In genomic region chr15:100421059-100421757, GRCm38 (mm10) we compare ENCODE assay signal across 8 mouse cellular contexts. TPM values are rescaled to one million over a fixed set of nuclear protein-coding genes. Genes with fewer than 3 reads are reported as not detected.
DNase-seq lines count a peak whose midpoint lies in the region; ATAC-seq and TF ChIP-seq lines count a peak whose summit lies in the region.

No protein-coding gene starts in this region.

- peak overlapping the region; percentile 7; the same call in 1 of the 2 replicates for H3K9ac ChIP-seq in liver, adult 2 months (ENCODE audit: low read depth, low read length)
- H3K9ac ChIP-seq in stomach, embryonic 15.5 days = 0 out of 2 replicates have a peak overlapping the region, but pooled peaks have one; percentile 81

- peak; percentile 49 for ATAC-seq in Patski
- ATAC-seq in stomach, embryonic 15.5 days (ENCODE audit: insufficient read depth, low FRiP score, low read depth) = no peak

- peak overlapping the region; percentile 12 for H3K4me3 ChIP-seq in cerebellum, adult 2 months (replicated peaks; ENCODE audit: insufficient read depth, low read depth, low read length)
- peak overlapping the region; percentile 96 for H3K4me3 ChIP-seq in heart, embryonic 10.5 days
- 0 out of 2 replicates have a peak overlapping the region, but pooled peaks have one; percentile 15 for H3K4me3 ChIP-seq in liver, adult 2 months (ENCODE audit: insufficient read depth, low read depth, low read length)
- peak overlapping the region; percentile 92 for H3K4me3 ChIP-seq in stomach, embryonic 15.5 days (replicated peaks)

- peaks cover 12% of the 10 kb centered on the region for H3K4me1 ChIP-seq in cerebellum, adult 2 months (ENCODE audit: control insufficient read depth, insufficient read depth, low read length)
- H3K4me1 ChIP-seq in heart, embryonic 10.5 days = peaks cover 63% of the 10 kb centered on the region
- H3K4me1 ChIP-seq in liver, adult 2 months (ENCODE audit: control insufficient read depth, insufficient read depth, low read length) = peaks cover 23% of the 10 kb centered on the region
- H3K4me1 ChIP-seq in stomach, embryonic 15.5 days = peaks cover 32% of the 10 kb centered on the region

- POLR2A ChIA-PET in Patski (lab: Charles Lee) = no interaction called here

- no peak for DNase-seq in cerebellum, adult 2 months
- DNase-seq in cerebellum, postnatal 36 days = no peak
- DNase-seq in Patski (ENCODE audit: low read depth, low spot score) = no peak
- DNase-seq in heart, embryonic 10.5 days (ENCODE audit: low spot score) = no peak
- DNase-seq in liver, adult 2 months (ENCODE audit: extremely low read depth, low read depth, low spot score) = no peak
- DNase-seq in right cerebral cortex, postnatal 25 days = no peak
- no peak for DNase-seq in gastrocnemius, adult 8-10 months (ENCODE audit: low spot score in 2 of 2)

- H3K9me3 ChIP-seq in heart, embryonic 10.5 days = no peaks in the 10 kb centered on the region
- no peaks in the 10 kb centered on the region for H3K9me3 ChIP-seq in stomach, embryonic 15.5 days

- TF ChIP-seq POLR2A in cerebellum, adult 2 months (IDR thresholded peaks at IDR 0.05; ENCODE audit: borderline replicate concordance, insufficient read depth, low read length) = no peak
- no peak for TF ChIP-seq POLR2A in liver, adult 2 months (IDR thresholded peaks at IDR 0.05; ENCODE audit: extremely low read depth, insufficient read depth, low read length)

- peak overlapping the region; percentile 99 for H3K4me2 ChIP-seq in stomach, embryonic 15.5 days

- CTCF ChIA-PET in Patski (lab: Charles Lee) = interaction anchor here (0.7 to 1.8 kb wide), 7 partner anchors 9 to 100 kb away, joined by 3 to 4 read pairs (median 3); no protein-coding TSS in a partner anchor

- WGBS in cerebellum, adult 2 months = 29% methylated on average over 8 of the region's 8 CpGs
- WGBS in heart, embryonic 10.5 days = 32% methylated on average over 8 of the region's 8 CpGs
- 14% methylated on average over 8 of the region's 8 CpGs for WGBS in liver, adult 2 months
- WGBS in stomach, embryonic 15.5 days = 25% methylated on average over 8 of the region's 8 CpGs

- peaks cover 30% of the 10 kb centered on the region for H3K79me2 ChIP-seq in liver, adult 2 months (ENCODE audit: control insufficient read depth, insufficient read depth, low read length)

- H3K27me3 ChIP-seq in cerebellum, adult 2 months (ENCODE audit: control insufficient read depth, insufficient read depth, low read length) = no peaks in the 10 kb centered on the region
- H3K27me3 ChIP-seq in Patski = no peaks in the 10 kb centered on the region
- H3K27me3 ChIP-seq in heart, embryonic 10.5 days (ENCODE audit: insufficient read depth, poor library complexity, severe bottlenecking) = peaks cover 27% of the 10 kb centered on the region
- no peaks in the 10 kb centered on the region for H3K27me3 ChIP-seq in liver, adult 2 months (ENCODE audit: control insufficient read depth, insufficient read depth, low read length)
- 0 out of 2 replicates have a peak, but pooled peaks cover 4% of the 10 kb centered on the region for H3K27me3 ChIP-seq in stomach, embryonic 15.5 days (replicated peaks)

- in situ Hi-C loops in Patski (cut with MboI; ENCODE audit: low pct_unique_long_range_greater_than_20kb) = no loop called here

- no peaks in the 10 kb centered on the region for H3K36me3 ChIP-seq in heart, embryonic 10.5 days
- no peaks in the 10 kb centered on the region for H3K36me3 ChIP-seq in liver, adult 2 months (ENCODE audit: control insufficient read depth, insufficient read depth, low read length)
- H3K36me3 ChIP-seq in stomach, embryonic 15.5 days = no peaks in the 10 kb centered on the region

- no peak overlapping the region for H3K27ac ChIP-seq in cerebellum, adult 2 months (ENCODE audit: insufficient read depth, low read length)
- peak overlapping the region; percentile 92 for H3K27ac ChIP-seq in heart, embryonic 10.5 days
- peak overlapping the region; percentile 28; the same call in 1 of the 2 replicates for H3K27ac ChIP-seq in liver, adult 2 months (replicated peaks; ENCODE audit: insufficient read depth, low read depth, low read length)
- H3K27ac ChIP-seq in stomach, embryonic 15.5 days = no peak overlapping the region

- no peak for TF ChIP-seq CTCF in cerebellum, adult 2 months (IDR thresholded peaks at IDR 0.05; ENCODE audit: borderline replicate concordance, insufficient read depth, low read depth, low read length)
- no peak for TF ChIP-seq CTCF in Patski (IDR thresholded peaks at IDR 0.05)
- TF ChIP-seq CTCF in liver, adult 2 months (IDR thresholded peaks at IDR 0.05; ENCODE audit: low read depth, low read length) = no peak

RNA-seq across cellular contexts. Expression of gene Gm5475, which starts 0.7 kb away (rescaled TPM):
- not detected in 2 replicates for polyA plus RNA-seq in cerebellum, adult 2 months (2012; rRNA removed)
- 0.55 TPM for polyA plus RNA-seq in Patski (2021)
- not detected in 2 replicates for polyA plus RNA-seq in heart, embryonic 10.5 days (2016; fragmentation: Nextera tagmentation; extraction: Ambion mirVana)
- total RNA-seq in liver, adult 2 months (2014; rRNA removed) = not detected in 2 replicates
- not detected in 2 replicates for polyA plus RNA-seq in liver, adult 2 months (2012; rRNA removed)
- polyA plus RNA-seq in stomach, embryonic 15.5 days (2015; fragmentation: Nextera tagmentation; extraction: Ambion mirVana) = 0.05 and 0.12 TPM in 2 replicates
- under 1 TPM in 1 of 4 experiments, not detected in 3; 0.12 TPM for total RNA-seq in gastrocnemius, adult 8-10 months (2022)

RNA-seq across cellular contexts. Expression of gene Slc11a2, which starts 3.7 kb away (rescaled TPM):
- 45.4 and 50.6 TPM in 2 replicates for polyA plus RNA-seq in cerebellum, adult 2 months (2012; rRNA removed)
- polyA plus RNA-seq in Patski (2021) = 78.4 TPM
- polyA plus RNA-seq in heart, embryonic 10.5 days (2016; fragmentation: Nextera tagmentation; extraction: Ambion mirVana) = 20.4 and 24.5 TPM in 2 replicates
- 14.5 and 22.3 TPM in 2 replicates for total RNA-seq in liver, adult 2 months (2014; rRNA removed)
- polyA plus RNA-seq in liver, adult 2 months (2012; rRNA removed) = 23.2 and 25.2 TPM in 2 replicates
- polyA plus RNA-seq in stomach, embryonic 15.5 days (2015; fragmentation: Nextera tagmentation; extraction: Ambion mirVana) = 24.0 and 25.8 TPM in 2 replicates
- 10 to 100 TPM; 31.0 to 39.7 (median 36.9) TPM for total RNA-seq in gastrocnemius, adult 8-10 months (2022)

RNA-seq across cellular contexts. Expression of gene Letmd1, which starts 47.6 kb away (rescaled TPM):
- polyA plus RNA-seq in cerebellum, adult 2 months (2012; rRNA removed) = 67.0 and 70.5 TPM in 2 replicates
- 52.3 TPM for polyA plus RNA-seq in Patski (2021)
- polyA plus RNA-seq in heart, embryonic 10.5 days (2016; fragmentation: Nextera tagmentation; extraction: Ambion mirVana) = 21.1 and 27.9 TPM in 2 replicates
- total RNA-seq in liver, adult 2 months (2014; rRNA removed) = 18.7 and 21.1 TPM in 2 replicates
- polyA plus RNA-seq in liver, adult 2 months (2012; rRNA removed) = 38.7 and 39.9 TPM in 2 replicates
- 25.5 and 30.3 TPM in 2 replicates for polyA plus RNA-seq in stomach, embryonic 15.5 days (2015; fragmentation: Nextera tagmentation; extraction: Ambion mirVana)
- total RNA-seq in gastrocnemius, adult 8-10 months (2022) = 1 to 10 TPM; 6.6 to 7.9 (median 7.0) TPM

RNA-seq across cellular contexts. Expression of gene Higd1c, which starts 56.9 kb away (rescaled TPM):
- not detected in 2 replicates for polyA plus RNA-seq in cerebellum, adult 2 months (2012; rRNA removed)
- not detected for polyA plus RNA-seq in Patski (2021)
- not detected in 2 replicates for polyA plus RNA-seq in heart, embryonic 10.5 days (2016; fragmentation: Nextera tagmentation; extraction: Ambion mirVana)
- not detected in 2 replicates for total RNA-seq in liver, adult 2 months (2014; rRNA removed)
- polyA plus RNA-seq in liver, adult 2 months (2012; rRNA removed) = not detected in 2 replicates
- not detected in 2 replicates for polyA plus RNA-seq in stomach, embryonic 15.5 days (2015; fragmentation: Nextera tagmentation; extraction: Ambion mirVana)
- not detected for total RNA-seq in gastrocnemius, adult 8-10 months (2022)

Comparison
In these comparisons a context has a peak if more than half of its experiments do, and no peak if none do; other contexts are left out.
1. H3K27ac ChIP-seq: peak in heart, embryonic 10.5 days (single experiment) and liver, adult 2 months (single experiment); none in cerebellum, adult 2 months (single experiment) and stomach, embryonic 15.5 days (single experiment).
2. H3K4me3 ChIP-seq: peak in every context shown above with its lines; median percentile 96 in heart, embryonic 10.5 days; 92 in stomach, embryonic 15.5 days; 15 in liver, adult 2 months; 12 in cerebellum, adult 2 months.